Mouse (Mus musculus) hindbrain, postnatal 0 days (tissue): ENCODE measurements at regions not wholly inside any gene's neighbourhood (a gene's known extent, or its start where the extent isn't known, plus 50 kb on each side); places are given as distances from the start of the nearest gene placed in this dataset.

ENCODE experiments used
- ATAC-seq: fragments of 200-750 bp; cut with Nextera tagmentation; 2 replicates; pipeline ENCODE4 v1.8.0; 2017; ENCODE audit warnings: mild to moderate bottlenecking, moderate TSS enrichment, moderate library complexity
- DNase-seq: peaks from one replicate; pipeline ENCODE4 v3.0.0-alpha.2; 2015; ENCODE audit warnings: low spot score
- H3K27ac ChIP-seq: fragments of 300-500 bp; sonication (generic); 2 replicates; pipeline ENCODE4 v1.5.1; 2014; ENCODE audit warnings: mild to moderate bottlenecking
- H3K27me3 ChIP-seq: fragments of 300-500 bp; sonication (generic); 2 replicates; pipeline ENCODE4 v1.6.1; 2014; ENCODE audit warnings: low read length, mixed read lengths; ENCODE audit not compliant: insufficient read depth
- H3K36me3 ChIP-seq: fragments of 300-500 bp; sonication (generic); 2 replicates; pipeline ENCODE4 v1.6.1; 2014; ENCODE audit warnings: low read length, mixed read lengths; ENCODE audit not compliant: insufficient read depth
- H3K4me1 ChIP-seq: fragments of 300-500 bp; sonication (generic); 2 replicates; pipeline ENCODE4 v1.6.1; 2014; ENCODE audit warnings: antibody characterized with exemption, low read length, mixed read lengths; ENCODE audit not compliant: insufficient read depth
- H3K4me2 ChIP-seq: fragments of 300-500 bp; sonication (generic); 2 replicates; pipeline ENCODE4 v1.6.1; 2014; ENCODE audit warnings: low read depth, mild to moderate bottlenecking, low read length, moderate library complexity, mixed read lengths
- H3K4me3 ChIP-seq: fragments of 300-500 bp; sonication (generic); 2 replicates; pipeline ENCODE4 v1.5.1; 2014; ENCODE audit warnings: low read length
- H3K9ac ChIP-seq: fragments of 300-500 bp; sonication (generic); replicated peaks from 2 replicates; pipeline ENCODE4 v1.6.1; 2014; ENCODE audit warnings: mild to moderate bottlenecking, low read length, moderate library complexity, mixed read lengths
- H3K9me3 ChIP-seq: fragments of 300-500 bp; sonication (generic); 2 replicates; pipeline ENCODE4 v1.6.1; 2016; ENCODE audit warnings: low read length, mixed read lengths
- CTCF ChIP-seq: IDR thresholded peaks from 2 replicates; pipeline ENCODE4 v1.5.1; 2016; ENCODE audit warnings: antibody characterized with exemption, control low read depth, low read depth
- WGBS: fragments of 180-500 bp; shearing (Covaris S2); extraction: QIAGEN DNeasy Blood & Tissue Kit; methylation state at CpG from one replicate; pipeline ENCODE4 v1.1.7; 2014; 5-methylcytosine and 5-hydroxymethylcytosine counted together

DNA sequence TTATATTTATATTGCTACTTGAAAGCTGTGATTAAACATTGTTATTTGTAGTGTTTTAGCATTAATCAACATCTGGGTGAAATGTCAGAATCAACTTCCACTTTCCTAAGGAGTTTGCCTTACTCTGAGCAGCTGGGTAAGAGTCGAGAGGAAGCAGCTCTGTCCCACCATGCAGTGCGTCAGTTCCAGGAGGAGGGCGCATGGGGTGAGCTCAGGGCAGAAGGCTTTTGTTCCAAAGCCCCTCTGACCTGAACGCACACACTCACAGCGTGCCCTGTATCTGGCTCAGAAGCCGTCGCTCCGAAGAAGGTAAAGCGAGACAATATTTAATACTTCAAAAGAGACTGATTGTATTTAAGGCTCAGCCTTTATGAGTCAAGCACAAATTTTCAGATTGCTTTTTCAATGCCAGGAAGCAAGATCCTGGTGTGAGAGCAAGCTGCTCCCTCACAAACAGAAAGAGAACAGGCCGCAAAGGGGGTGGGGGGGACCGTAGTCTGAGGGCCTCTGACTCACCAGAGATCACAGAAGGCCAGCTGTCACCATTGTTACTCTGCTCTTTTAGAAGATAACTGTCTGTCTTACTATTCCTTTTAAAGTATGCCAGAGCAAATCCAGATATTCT, 143.6 kb upstream of the Adgrl4 start:
- peak overlapping the region; percentile 58; the same call in 1 of the 2 replicates for H3K27ac ChIP-seq
- no peak overlapping the region for H3K9ac ChIP-seq
- no peak overlapping the region for H3K4me3 ChIP-seq
- ATAC-seq (peak; percentile 87), DNase-seq (peak; percentile 32)
- no peaks in the 10 kb centered on the region for H3K36me3 ChIP-seq
- WGBS, result 13% methylated on average over 11 of the region's 11 CpGs
- no peaks in the 10 kb centered on the region for H3K9me3 ChIP-seq
- no peak for TF ChIP-seq CTCF
- no peaks in the 10 kb centered on the region for H3K27me3 ChIP-seq
- H3K4me1 ChIP-seq, result no peaks in the 10 kb centered on the region
- H3K4me2 ChIP-seq, result no peak overlapping the region

DNA sequence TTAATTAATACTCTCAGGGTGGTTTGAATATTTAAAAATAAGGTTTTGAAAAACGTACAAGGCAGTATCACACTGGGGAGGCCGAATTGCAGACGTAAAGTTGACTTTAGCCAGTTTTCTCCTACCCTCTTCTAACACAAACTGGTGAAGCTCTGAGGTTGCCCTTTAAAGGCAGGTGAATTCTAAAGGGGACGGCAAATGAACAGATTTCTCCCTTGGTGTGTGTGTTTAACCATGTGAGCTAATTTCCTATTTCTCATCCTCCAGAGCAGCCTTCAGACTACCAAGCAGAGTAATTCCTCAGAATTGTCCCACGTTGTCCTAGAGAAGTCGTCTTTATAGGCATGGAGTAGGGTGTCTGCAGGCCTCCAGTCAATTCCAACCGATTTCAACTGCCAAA, 143.1 kb upstream of the Adgrl4 start:
- ATAC-seq, result 0 out of 2 replicates have a peak, but pooled peaks have one; percentile 7

DNA sequence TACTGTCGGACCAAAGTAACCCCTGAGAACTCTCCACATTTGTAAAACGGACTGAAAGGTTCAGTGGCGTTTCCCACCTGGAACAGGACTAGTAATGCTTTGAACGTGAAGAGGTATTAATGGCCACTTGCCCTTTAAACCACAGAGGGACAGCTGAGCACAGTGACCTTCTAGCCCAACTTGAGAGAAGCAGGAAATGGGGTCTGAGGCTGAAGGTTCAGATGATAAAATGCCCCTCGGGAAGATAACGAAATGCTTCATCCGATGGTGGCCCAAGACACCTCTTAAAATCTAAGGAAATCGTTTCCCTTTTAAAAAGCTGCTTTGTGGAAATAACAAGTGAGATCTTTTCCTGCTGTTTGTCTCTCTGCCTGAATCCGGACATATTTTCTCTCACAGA, 142.7 kb upstream of the Adgrl4 start:
- Histone ChIP-seq H3K4me2 (no peak overlapping the region), H3K9me3 (no peaks in the 10 kb centered on the region), H3K9ac (no peak overlapping the region), H3K36me3 (no peaks in the 10 kb centered on the region), H3K27ac (0 out of 2 replicates have a peak overlapping the region, but pooled peaks have one; percentile 45), H3K4me3 (no peak overlapping the region), H3K27me3 (no peaks in the 10 kb centered on the region), H3K4me1 (no peaks in the 10 kb centered on the region)
- WGBS, result 86% methylated on average over 9 of the region's 9 CpGs
- no peak for TF ChIP-seq CTCF
- DNase-seq, result no peak
- ATAC-seq, result no peak

More for the DNA sequence above, 143.1 kb upstream of the Adgrl4 start:
- Histone ChIP-seq H3K9me3 (no peaks in the 10 kb centered on the region), H3K36me3 (no peaks in the 10 kb centered on the region), H3K4me2 (no peak overlapping the region), H3K4me1 (no peaks in the 10 kb centered on the region), H3K4me3 (no peak overlapping the region), H3K27me3 (no peaks in the 10 kb centered on the region), H3K27ac (0 out of 2 replicates have a peak overlapping the region, but pooled peaks have one; percentile 45), H3K9ac (no peak overlapping the region)
- no peak for TF ChIP-seq CTCF
- 64% methylated on average over 7 of the region's 7 CpGs for WGBS
- DNase-seq, result no peak

DNA sequence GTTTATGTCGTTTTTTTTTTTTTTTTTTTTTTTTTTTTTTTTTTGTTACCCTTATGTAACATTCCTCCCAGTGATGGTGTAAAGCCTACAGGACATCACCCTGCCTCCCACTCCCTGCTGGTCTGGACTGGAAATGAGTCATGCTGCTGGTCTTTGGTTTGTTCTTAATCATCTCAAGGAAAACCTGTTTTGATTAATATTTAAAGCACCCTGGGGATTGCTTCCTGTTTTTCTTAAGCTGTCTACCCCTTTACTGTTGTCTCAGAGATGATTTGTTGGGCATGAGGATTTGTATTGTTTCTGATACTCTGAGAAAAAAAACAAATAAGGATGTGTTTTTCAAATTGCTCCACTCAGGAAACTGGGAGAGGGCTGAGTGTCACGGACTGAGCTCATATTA, 139.4 kb upstream of the Adgrl4 start:
- no peak overlapping the region for H3K4me2 ChIP-seq
- 71% methylated on average over 2 of the region's 2 CpGs for WGBS
- no peaks in the 10 kb centered on the region for H3K36me3 ChIP-seq
- H3K4me3 ChIP-seq, result no peak overlapping the region
- no peaks in the 10 kb centered on the region for H3K27me3 ChIP-seq
- H3K27ac ChIP-seq, result no peak overlapping the region
- DNase-seq, result no peak
- no peak for ATAC-seq
- H3K9ac ChIP-seq, result no peak overlapping the region
- H3K4me1 ChIP-seq, result no peaks in the 10 kb centered on the region
- H3K9me3 ChIP-seq, result no peaks in the 10 kb centered on the region
- TF ChIP-seq CTCF, result no peak

DNA sequence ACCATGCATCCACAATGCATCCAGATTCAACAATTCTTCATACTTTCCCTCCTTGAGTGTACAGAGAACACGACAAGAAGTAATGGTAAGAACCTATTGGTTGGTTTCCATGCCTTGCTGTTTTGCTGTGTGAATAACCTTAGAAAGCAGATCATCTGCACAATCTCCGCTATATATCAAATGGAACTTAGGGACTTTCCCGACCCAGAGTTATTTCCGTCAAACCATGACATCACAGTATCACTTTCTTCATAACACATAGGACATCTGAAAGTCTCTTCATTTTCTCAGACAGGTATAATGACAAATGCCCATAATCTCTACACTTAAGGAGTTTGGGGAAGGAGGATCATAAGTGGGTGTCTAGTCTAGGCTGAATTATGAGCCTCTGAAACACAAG, 132.3 kb upstream of the Adgrl4 start:
- no peaks in the 10 kb centered on the region for H3K36me3 ChIP-seq
- no peak overlapping the region for H3K9ac ChIP-seq
- DNase-seq (no peak), ATAC-seq (no peak)
- H3K4me2 ChIP-seq, result no peak overlapping the region
- no peaks in the 10 kb centered on the region for H3K4me1 ChIP-seq
- WGBS, result 97% methylated on average over 4 of the region's 4 CpGs
- no peak for TF ChIP-seq CTCF
- H3K9me3 ChIP-seq, result no peaks in the 10 kb centered on the region
- H3K27me3 ChIP-seq, result no peaks in the 10 kb centered on the region
- H3K4me3 ChIP-seq, result no peak overlapping the region
- no peak overlapping the region for H3K27ac ChIP-seq

DNA sequence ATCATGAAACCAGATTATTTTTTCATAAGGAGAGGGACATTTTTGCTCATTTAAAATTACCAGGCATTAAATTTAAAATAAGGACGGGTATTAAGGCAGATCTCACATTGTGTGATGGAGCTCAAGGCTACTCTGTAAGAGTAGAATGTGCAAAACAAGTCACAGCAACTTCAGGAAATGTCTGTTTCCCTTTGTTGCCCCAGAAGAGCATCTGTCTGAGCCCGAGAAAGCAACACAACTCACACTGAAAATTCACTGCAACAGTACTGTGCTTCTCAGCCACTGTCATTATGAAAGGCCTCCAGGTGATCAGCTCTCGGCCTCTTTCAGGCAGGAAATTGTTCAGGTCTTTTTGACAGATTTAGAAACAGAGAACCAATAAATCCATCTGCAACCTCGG, 129.7 kb upstream of the Adgrl4 start:
- Histone ChIP-seq H3K27ac (no peak overlapping the region), H3K9me3 (no peaks in the 10 kb centered on the region), H3K4me3 (no peak overlapping the region), H3K4me1 (no peaks in the 10 kb centered on the region), H3K9ac (no peak overlapping the region), H3K4me2 (no peak overlapping the region), H3K36me3 (no peaks in the 10 kb centered on the region), H3K27me3 (no peaks in the 10 kb centered on the region)
- WGBS, result 50% methylated on average over 4 of the region's 4 CpGs
- ATAC-seq (no peak), DNase-seq (no peak)
- TF ChIP-seq CTCF, result no peak

DNA sequence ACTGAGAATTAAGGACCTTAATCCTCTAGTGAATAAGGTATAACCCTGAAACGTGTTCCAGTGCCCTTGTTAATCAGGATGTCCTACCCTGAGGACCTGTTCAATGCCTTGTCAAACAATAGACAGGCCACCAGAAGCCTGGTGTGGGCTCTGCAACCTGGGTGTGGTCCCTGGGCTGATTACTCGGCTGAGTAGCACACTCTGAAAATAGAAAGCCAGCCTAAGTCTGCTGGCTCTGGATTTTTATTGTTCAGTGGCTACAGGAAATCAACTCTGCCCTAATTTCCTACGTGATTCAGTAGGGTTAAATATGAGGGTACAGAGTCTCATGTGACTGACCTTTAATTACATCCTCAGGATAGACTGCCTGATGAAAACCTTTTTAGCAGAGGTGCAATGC, 113.9 kb upstream of the Adgrl4 start:
- H3K4me2 ChIP-seq, result no peak overlapping the region
- no peaks in the 10 kb centered on the region for H3K9me3 ChIP-seq
- no peak overlapping the region for H3K27ac ChIP-seq
- H3K4me3 ChIP-seq, result no peak overlapping the region
- H3K9ac ChIP-seq, result no peak overlapping the region
- DNase-seq (no peak), ATAC-seq (no peak)
- H3K27me3 ChIP-seq, result no peaks in the 10 kb centered on the region
- no peaks in the 10 kb centered on the region for H3K36me3 ChIP-seq
- TF ChIP-seq CTCF, result no peak
- no peaks in the 10 kb centered on the region for H3K4me1 ChIP-seq
- WGBS, result 38% methylated on average over 3 of the region's 3 CpGs
